Mouse (Mus musculus): Measurements from ENCODE around the gene Bpifb9b.
"Not testable (repeated sequence)": the region's sequence is repeated elsewhere in the genome, so short reads cannot be mapped to it uniquely, and the experiment has no call there.

Bpifb9b gene

DNA sequence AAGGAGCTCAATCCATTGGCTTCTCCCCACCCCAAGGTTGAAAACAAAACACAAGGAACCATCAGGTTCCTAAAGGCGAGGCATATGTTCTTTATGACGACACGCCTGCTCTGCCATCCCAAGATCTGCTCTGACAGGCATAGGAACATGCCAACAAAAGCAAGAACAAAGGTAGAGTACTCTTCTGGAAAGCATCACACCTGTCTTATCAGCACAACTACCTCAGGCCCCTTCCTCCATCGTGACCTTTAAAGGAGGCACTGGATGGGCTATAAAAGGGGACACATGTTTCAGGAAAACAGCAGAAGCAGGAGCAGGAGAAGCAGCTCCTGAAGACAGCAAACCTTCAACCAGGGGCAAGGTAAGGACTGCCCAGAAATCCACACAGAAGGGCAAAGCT, at the start of gene Bpifb9b:
TSS of gene Bpifb9b (plus strand) at position 301 of the 400 bp plus-strand sequence.
- DNase-seq = not testable (repeated sequence)

DNA sequence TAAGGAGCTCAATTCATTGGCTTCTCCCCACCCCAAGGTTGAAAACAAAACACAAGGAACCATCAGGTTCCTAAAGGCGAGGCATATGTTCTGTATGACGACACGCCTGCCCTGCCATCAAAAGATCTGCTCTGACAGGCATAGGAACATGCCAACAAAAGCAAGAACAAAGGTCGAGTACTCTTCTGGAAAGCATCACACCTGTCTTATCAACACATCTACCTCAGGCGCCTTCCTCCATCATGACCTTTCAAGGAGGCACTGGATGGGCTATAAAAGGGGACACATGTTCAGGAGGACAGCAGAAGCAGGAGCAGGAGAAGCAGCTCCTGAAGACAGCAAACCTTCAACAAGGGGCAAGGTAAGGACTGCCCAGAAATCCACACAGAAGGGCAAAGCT, 49.5 kb upstream of the Bpifb9b start, which contains the start of gene Bpifb9a:
TSS of gene Bpifb9a (plus strand) at position 301 of the 400 bp plus-strand sequence.
- not testable (repeated sequence) for DNase-seq

DNA sequence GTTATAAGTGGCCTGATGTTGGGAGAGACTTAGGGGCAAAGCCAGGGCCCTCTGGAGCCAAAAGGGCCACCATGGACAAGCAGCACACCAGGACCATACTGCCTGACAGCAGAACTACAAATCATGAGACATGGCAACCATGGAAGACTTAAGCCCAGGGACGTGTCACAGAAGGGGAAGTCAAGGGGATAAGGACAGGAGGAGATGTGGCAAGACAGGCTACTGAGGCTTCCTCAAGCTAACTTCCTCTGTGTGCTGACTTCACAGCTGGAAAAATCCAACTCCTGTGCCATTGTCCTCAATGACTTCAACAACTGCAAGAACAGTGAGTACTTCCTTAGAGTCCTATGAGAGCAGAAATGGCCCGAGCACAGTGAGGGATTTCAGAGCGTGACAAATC, 42.6 kb upstream of the Bpifb9b start:
- DNase-seq = not testable (repeated sequence)

DNA sequence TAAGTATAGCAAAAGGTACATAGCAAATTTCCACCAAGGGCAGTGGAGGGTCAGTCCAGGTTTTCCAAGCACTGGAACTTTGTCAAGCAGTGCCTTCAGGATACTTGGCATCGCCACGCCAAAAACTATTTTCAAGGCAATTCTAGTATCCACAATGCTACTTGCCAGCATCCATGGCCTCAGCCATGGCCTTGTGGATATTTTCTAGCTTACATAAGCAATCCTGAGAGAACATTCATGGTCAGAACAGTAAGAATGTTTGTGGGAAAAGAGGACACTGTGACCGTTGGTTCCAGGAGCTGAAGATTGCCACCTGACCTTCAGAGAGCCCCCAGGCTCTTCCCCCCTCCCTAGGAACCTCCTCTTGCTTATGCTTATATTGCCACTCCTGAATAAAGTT, 15.2 kb upstream of the Bpifb9b start:
- DNase-seq = not testable (repeated sequence)

DNA sequence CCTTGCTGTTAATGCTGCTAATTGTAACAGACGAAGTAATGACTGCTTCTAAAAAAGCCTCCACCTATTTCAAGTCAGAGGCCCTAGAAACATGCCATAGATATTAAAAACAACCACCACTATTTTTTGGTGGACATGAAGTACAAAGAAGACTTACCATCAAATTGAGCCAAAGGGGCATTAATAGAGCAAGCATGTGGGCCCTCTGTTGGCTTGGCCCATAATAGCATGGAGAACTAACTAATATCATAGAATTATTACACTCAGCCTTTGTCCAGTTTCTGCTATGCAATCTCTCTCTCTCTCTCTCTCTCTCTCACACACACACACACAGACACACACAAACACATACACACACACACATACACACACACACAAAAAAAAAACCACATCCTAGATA, 14.2 kb upstream of the Bpifb9b start:
- DNase-seq = no peak

DNA sequence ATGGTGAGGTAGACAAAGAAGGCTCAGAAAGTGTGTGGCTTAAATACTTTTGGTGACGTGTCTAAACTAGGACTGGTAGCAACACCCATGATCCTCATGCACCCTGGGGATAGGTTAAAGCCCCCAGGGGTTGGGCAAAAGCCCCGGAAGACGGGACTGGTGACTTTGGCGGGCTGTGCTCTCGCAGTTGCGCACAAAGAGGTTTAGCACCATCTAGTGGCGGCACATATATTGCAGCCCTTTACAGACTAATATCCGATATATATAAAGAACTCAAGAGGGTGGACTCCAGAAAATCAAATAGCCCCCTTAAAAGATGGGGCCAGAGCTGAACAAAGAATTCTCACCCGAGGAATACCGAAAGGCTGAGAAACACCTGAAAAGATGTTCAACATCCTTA, 12.3 kb upstream of the Bpifb9b start:
- DNase-seq = peak in 1 of 2 experiments; percentile 34

DNA sequence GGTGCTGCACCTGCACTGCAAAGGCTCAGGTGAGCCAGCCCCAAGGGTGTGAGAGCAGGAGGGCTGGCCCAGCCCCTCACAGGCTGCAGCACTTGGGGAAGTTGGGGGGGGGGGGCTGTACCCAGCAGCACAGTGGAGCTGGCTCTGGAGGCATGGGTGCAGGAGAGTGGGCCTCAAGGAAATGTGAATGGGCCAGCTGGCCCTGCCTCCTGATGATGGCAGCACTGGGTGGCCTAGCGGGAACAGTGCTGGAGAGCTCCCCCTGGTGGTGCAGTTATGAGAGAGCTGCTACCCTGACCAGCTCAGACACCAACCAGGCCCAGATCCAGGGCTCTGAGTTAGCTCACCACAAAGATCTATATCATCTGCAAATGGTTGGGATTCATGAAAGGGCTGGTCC, 6.5 kb upstream of the Bpifb9b start:
- peak; percentile 30 to 78 for DNase-seq

DNA sequence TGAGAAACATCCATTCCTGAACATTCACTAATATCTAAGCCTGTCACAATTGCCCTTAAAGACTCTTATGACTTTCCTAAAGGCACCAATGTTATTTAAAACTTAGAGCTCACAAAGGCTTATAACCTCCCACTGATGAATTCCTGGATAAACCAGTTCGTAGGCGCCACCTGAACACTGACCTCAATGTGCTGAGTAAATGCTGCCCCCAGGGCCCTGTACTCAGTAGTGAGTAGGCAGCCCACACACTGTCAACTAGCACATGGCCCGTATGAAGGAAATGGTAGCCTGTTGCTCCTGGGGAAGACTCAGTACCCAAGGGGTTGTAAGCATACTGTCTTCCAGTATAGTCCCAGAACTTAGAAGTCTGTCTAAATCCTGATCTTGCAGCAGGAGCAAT, 5.3 kb upstream of the Bpifb9b start:
- no peak for DNase-seq

DNA sequence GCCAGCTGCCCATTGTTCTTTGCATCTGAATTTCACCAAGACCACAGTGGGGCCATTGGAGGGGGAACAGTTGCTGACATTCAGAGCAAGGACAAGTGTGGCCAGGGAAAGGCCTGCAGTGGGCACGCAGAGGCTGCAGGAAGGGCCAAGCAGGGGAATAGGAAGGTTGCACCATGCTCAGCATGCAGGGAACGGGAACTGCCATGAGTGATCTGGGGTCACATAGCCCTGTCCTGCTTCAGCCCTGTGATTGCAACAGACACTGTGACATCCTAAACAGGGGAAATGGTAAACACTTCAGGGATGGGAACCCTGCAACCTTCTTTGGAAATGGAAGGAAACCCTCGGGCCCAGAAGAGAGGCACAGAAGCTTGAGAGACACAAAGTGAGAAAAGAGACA, 2.4 kb upstream of the Bpifb9b start:
- not testable (repeated sequence) for DNase-seq

DNA sequence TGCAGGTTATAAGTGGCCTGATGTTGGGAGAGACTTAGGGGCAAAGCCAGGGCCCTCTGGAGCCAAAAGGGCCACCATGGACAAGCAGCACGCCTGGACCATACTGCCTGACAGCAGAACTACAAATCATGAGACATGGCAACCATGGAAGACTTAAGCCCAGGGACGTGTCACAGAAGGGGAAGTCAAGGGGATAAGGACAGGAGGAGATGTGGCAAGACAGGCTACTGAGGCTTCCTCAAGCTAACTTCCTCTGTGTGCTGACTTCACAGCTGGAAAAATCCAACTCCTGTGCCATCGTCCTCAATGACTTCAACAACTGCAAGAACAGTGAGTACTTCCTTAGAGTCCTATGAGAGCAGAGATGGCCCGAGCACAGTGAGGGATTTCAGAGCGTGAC, 6.7 kb downstream of the Bpifb9b start:
- not testable (repeated sequence) for DNase-seq

DNA sequence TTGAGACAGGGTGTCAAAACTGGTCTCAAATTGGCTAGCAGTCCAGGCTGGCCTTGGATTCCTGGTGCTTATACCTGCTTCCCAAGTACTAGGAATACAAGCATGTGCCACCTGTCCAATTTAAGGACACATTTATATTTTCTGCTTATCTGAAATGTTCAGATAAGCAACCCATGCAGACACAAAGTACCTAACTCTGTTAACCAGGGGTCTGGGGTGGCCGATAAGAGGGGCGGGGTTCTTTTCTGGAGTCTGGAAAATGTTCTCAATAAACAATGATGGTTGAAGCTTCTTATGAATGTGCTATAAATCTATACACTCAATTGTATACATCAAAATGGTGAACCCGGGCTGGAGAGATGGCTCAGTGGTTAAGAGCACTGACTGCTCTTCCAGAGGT, 19.8 kb downstream of the Bpifb9b start:
- DNase-seq = no peak

DNA sequence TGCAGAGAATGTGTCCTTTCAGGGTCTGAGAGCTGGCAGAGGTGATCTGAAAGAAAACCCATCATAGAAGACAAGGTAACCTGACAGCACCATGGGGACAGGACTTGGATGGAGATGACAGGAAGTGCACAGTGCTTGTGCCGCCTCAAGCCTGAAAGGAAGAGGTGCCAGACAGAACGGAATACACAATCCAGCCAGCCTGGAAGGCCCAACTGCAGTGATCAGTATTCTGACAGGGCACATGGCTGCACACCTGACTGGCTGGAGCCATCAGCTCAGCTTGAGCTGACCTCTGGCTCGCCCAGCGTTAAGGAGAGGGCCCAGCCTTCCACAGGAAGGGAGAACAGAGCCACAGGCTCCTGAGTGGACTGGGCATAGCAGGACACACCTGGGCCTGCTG, 28.5 kb downstream of the Bpifb9b start:
- DNase-seq = no peak

DNA sequence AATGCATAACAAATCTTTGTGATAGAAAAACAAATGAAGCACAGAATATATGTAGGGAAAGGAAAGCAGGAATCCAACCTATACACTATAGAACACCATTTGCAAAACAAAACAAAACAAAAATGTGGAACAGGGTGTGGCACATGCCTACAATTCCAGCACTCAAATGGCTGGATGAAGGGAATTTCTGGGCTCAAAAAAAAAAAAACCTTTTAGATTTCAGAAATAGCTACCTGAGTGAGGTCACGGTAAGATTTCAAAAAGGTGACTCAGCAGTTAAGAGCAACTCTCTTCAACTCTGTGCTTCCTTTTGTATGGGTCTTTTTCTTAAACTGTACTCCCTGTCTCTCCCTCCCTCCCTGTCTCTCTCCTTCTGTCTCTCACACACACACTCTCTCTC, 31.1 kb downstream of the Bpifb9b start:
- no peak for DNase-seq

DNA sequence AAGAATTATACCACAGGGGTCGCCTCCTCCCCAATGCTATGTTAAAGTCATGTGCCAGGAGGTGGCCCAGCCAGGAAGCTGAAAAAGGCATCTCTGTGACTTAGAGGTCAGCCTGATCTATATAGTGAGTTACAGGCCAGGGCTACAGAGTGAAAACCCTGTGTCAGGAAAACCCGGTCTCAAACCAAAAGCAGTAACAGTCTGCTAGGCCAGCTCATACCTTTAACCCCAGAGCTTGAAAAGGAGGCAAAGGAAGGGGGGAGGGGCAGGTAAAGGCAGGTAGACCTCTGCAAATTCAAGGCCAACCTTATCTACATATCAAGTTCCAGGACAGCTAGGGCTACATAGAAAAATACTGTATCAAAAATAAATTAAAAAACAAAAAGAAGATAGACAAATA, 32.3 kb downstream of the Bpifb9b start:
- no peak for DNase-seq

DNA sequence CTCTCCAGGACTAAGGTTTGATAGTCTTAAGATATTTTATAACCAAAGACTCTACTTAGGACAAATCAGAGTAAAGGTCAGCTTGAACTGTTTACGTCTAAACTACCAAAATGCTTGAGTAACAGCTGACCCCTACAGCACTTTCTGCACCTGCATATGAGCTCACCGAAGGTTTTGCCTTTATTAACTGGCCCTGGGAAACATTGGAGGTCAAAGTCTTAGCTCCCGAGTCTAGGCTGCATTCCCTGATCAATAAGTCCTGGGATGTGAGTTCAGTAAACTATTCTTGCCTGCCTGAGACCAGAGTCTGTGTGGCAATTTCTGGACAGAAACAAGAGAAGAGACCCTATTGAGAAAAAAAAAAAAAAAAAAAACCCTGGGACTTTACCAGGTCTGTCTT, 41.1 kb downstream of the Bpifb9b start:
- no peak for DNase-seq

DNA sequence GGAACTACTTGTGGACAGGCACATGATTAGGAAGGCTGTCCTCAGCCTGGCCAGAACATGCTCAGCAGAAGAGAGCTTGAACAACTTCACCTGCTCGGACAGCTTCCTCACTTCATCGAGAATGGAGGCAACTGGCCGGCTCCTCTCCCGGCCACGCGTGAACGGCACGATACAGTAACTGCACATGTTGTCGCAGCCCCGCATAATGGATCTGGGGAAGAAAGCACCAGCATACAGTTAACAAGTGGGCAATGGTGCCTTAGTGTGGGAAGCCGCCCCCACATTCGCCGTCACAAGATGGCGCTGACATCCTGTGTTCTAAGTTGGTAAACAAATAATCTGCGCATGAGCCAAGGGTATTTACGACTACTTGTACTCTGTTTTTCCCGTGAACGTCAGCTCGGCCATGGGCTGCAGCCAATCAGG, 47.0 kb downstream of the Bpifb9b start:
- not testable (repeated sequence) for DNase-seq

DNA sequence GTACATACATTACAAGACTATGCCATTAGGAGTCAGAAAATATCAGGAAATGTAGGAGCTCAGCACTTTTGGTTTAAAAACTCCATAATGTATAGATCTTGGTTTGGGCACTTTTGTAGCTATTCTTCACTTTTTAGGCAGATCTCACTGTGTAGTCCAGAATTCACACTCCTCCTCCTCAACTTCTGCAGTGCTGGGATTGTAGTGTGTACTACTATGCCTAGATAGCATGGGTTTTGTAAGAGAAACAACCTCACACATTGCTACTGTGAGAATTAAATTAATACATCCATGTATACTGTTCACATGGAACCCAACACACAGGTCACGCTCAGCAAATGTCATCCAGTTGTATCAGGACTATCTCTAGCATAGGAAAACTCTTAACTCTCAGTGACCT, 60.5 kb downstream of the Bpifb9b start:
- DNase-seq = no peak

Measured in spleen, adult 18-20 months (tissue).